ENCODE assay signal across 7 mouse cellular contexts in genomic region chr11:70656964-70657363, GRCm38 (mm10). TPM values are rescaled to one million over a fixed set of nuclear protein-coding genes. Genes with fewer than 3 reads are reported as not detected.
DNase-seq lines count a peak whose midpoint lies in the region; ATAC-seq and TF ChIP-seq lines count a peak whose summit lies in the region.

Gene Eno3, plus strand, starts transcription at chr11:70657202.

- H3K4me2 ChIP-seq in neural tube, embryonic 11.5 days (ENCODE audit: low read depth), result peak within 1 kb of the TSS; percentile 86
- peak within 1 kb of the TSS; percentile 75 for H3K4me2 ChIP-seq in hindbrain, postnatal 0 days (ENCODE audit: low read depth, low read length)
- H3K4me2 ChIP-seq in midbrain, embryonic 14.5 days (ENCODE audit: low read length), result peak within 1 kb of the TSS; percentile 86

- no peaks in the 10 kb centered on the region for H3K27me3 ChIP-seq in neural tube, embryonic 11.5 days (ENCODE audit: control insufficient read depth, insufficient read depth, low read length)
- no peaks in the 10 kb centered on the region for H3K27me3 ChIP-seq in hindbrain, postnatal 0 days (ENCODE audit: insufficient read depth, low read length)
- H3K27me3 ChIP-seq in midbrain, embryonic 14.5 days (ENCODE audit: control insufficient read depth, insufficient read depth, low read length), result no peaks in the 10 kb centered on the region

- no peaks in the 10 kb centered on the region for H3K9me3 ChIP-seq in neural tube, embryonic 11.5 days (ENCODE audit: control insufficient read depth, low read length)
- no peaks in the 10 kb centered on the region for H3K9me3 ChIP-seq in hindbrain, postnatal 0 days (ENCODE audit: low read length)
- H3K9me3 ChIP-seq in midbrain, embryonic 14.5 days (ENCODE audit: control insufficient read depth, low read length), result no peaks in the 10 kb centered on the region

- H3K36me3 ChIP-seq in neural tube, embryonic 11.5 days (ENCODE audit: control insufficient read depth, insufficient read depth, low read length), result peaks cover 3% of the 10 kb centered on the region; the same call in 1 of the 2 replicates
- peaks cover 7% of the 10 kb centered on the region; the same call in 1 of the 2 replicates for H3K36me3 ChIP-seq in hindbrain, postnatal 0 days (ENCODE audit: insufficient read depth, low read length)
- peaks cover 18% of the 10 kb centered on the region for H3K36me3 ChIP-seq in midbrain, embryonic 14.5 days (ENCODE audit: control insufficient read depth, insufficient read depth, low read length)

- H3K4me1 ChIP-seq in neural tube, embryonic 11.5 days (ENCODE audit: control insufficient read depth, insufficient read depth, low read length), result peaks cover 19% of the 10 kb centered on the region
- peaks cover 4% of the 10 kb centered on the region for H3K4me1 ChIP-seq in bone marrow, adult 2 months (ENCODE audit: control insufficient read depth, insufficient read depth, low read length)
- 0 out of 2 replicates have a peak, but pooled peaks cover 11% of the 10 kb centered on the region for H3K4me1 ChIP-seq in hindbrain, postnatal 0 days (ENCODE audit: insufficient read depth, low read length)
- H3K4me1 ChIP-seq in midbrain, embryonic 14.5 days (ENCODE audit: control insufficient read depth, insufficient read depth, low read length), result peaks cover 27% of the 10 kb centered on the region

- H3K9ac ChIP-seq in neural tube, embryonic 11.5 days (ENCODE audit: low read length), result peak within 1 kb of the TSS; percentile 98
- peak within 1 kb of the TSS; percentile 45 for H3K9ac ChIP-seq in hindbrain, postnatal 0 days (replicated peaks; ENCODE audit: low read length)
- peak within 1 kb of the TSS; percentile 97; the same call in 1 of the 2 replicates for H3K9ac ChIP-seq in midbrain, embryonic 14.5 days (replicated peaks; ENCODE audit: low read length)

- no peak for ATAC-seq in neural tube, embryonic 11.5 days (ENCODE audit: insufficient read depth, low FRiP score, low TSS enrichment)
- ATAC-seq in hindbrain, postnatal 0 days, result no peak
- no peak for ATAC-seq in midbrain, embryonic 14.5 days (ENCODE audit: low FRiP score, low TSS enrichment)

- no peak for DNase-seq in neural tube, embryonic 11.5 days (ENCODE audit: low spot score)
- no peak for DNase-seq in neural tube, embryonic 10.5 days (ENCODE audit: extremely low spot score, low spot score)
- DNase-seq in gastrocnemius, postnatal 10 days, result peak; percentile 77
- no peak for DNase-seq in hindbrain, postnatal 0 days (ENCODE audit: low spot score)
- DNase-seq in midbrain, embryonic 14.5 days, result no peak
- DNase-seq in spleen, postnatal 14 days (ENCODE audit: low spot score in 2 of 2), result no peak

- H3K4me3 ChIP-seq in neural tube, embryonic 11.5 days (ENCODE audit: low read depth, low read length), result peak within 1 kb of the TSS; percentile 100
- H3K4me3 ChIP-seq in bone marrow, adult 2 months (replicated peaks; ENCODE audit: control insufficient read depth, low read depth, low read length), result peak within 1 kb of the TSS; percentile 27
- H3K4me3 ChIP-seq in hindbrain, postnatal 0 days (ENCODE audit: low read length), result peak within 1 kb of the TSS; percentile 99
- H3K4me3 ChIP-seq in midbrain, embryonic 14.5 days (replicated peaks; ENCODE audit: low read depth, low read length), result peak within 1 kb of the TSS; percentile 99

- TF ChIP-seq CTCF in bone marrow, adult 2 months (IDR thresholded peaks at IDR 0.05; ENCODE audit: control insufficient read depth, insufficient read depth, low read length), result no peak
- TF ChIP-seq CTCF in hindbrain, postnatal 0 days (IDR thresholded peaks at IDR 0.05; ENCODE audit: low read depth), result no peak

- no peak for TF ChIP-seq POLR2A in bone marrow, adult 2 months (IDR thresholded peaks at IDR 0.05; ENCODE audit: borderline replicate concordance, control insufficient read depth, low read depth, low read length)

- WGBS in neural tube, embryonic 11.5 days, result 3% methylated on average over 3 of the region's 3 CpGs
- 38% methylated on average over 3 of the region's 3 CpGs for WGBS in bone marrow, adult 2 months
- 11% methylated on average over 3 of the region's 3 CpGs for WGBS in hindbrain, postnatal 0 days
- 13% methylated on average over 3 of the region's 3 CpGs for WGBS in midbrain, embryonic 14.5 days

- H3K27ac ChIP-seq in neural tube, embryonic 11.5 days (ENCODE audit: low read depth, low read length), result peak within 1 kb of the TSS; percentile 97
- H3K27ac ChIP-seq in bone marrow, adult 2 months (ENCODE audit: control insufficient read depth, insufficient read depth, low read depth, low read length, poor library complexity), result peak within 1 kb of the TSS; percentile 82
- peak within 1 kb of the TSS; percentile 99; the same call in 1 of the 2 replicates for H3K27ac ChIP-seq in hindbrain, postnatal 0 days
- 0 out of 2 replicates have a peak within 1 kb of the TSS, but pooled peaks have one; percentile 42 for H3K27ac ChIP-seq in midbrain, embryonic 14.5 days (replicated peaks; ENCODE audit: low read depth, low read length)

RNA-seq across cellular contexts. Expression of gene Eno3, which starts in this region (rescaled TPM):
- polyA plus RNA-seq in neural tube, embryonic 11.5 days (2014; fragmentation: Nextera tagmentation; extraction: Ambion mirVana), result 39.3 and 48.9 TPM in 2 replicates
- polyA plus RNA-seq in bone marrow, adult 2 months (2011; ENCODE audit: insufficient read depth, insufficient read length, low replicate concordance, missing spikeins), result 14.7 and 29.8 TPM in 2 replicates
- 1,000 to 10,000 TPM; 5,193 to 5,983 TPM for total RNA-seq in gastrocnemius, postnatal 10 days (2021)
- total RNA-seq in hindbrain, postnatal 0 days (2014; rRNA removed), result 12.4 and 17.7 TPM in 2 replicates
- 5.9 and 8.3 TPM in 2 replicates for polyA plus RNA-seq in hindbrain, postnatal 0 days (2015; fragmentation: Nextera tagmentation; extraction: Ambion mirVana)
- 8.5 and 8.7 TPM in 2 replicates for polyA plus RNA-seq in midbrain, embryonic 14.5 days (2014; fragmentation: Nextera tagmentation; extraction: Ambion mirVana)

Comparison
In these comparisons a context has a peak if more than half of its experiments do, and no peak if none do; other contexts are left out.
1. RNA of gene Eno3 (total RNA-seq): 5,193 to 5,983 TPM in gastrocnemius, postnatal 10 days; 12.4 to 17.7 TPM in hindbrain, postnatal 0 days; every median in the first group is over 100 times any median in the second.
2. H3K27ac ChIP-seq: peak in every context shown above with its lines; median percentile 99 in hindbrain, postnatal 0 days; 97 in neural tube, embryonic 11.5 days; 82 in bone marrow, adult 2 months; 42 in midbrain, embryonic 14.5 days.
3. H3K4me3 ChIP-seq: peak in every context shown above with its lines; median percentile 100 in neural tube, embryonic 11.5 days; 99 in hindbrain, postnatal 0 days; 99 in midbrain, embryonic 14.5 days; 27 in bone marrow, adult 2 months.
4. H3K9ac ChIP-seq: peak in every context shown above with its lines; median percentile 98 in neural tube, embryonic 11.5 days; 97 in midbrain, embryonic 14.5 days; 45 in hindbrain, postnatal 0 days.
5. Peak in every context shown above with its lines, with median percentiles within 50 percentile points of each other: H3K4me2 ChIP-seq.